Mouse (Mus musculus): ENCODE data around the gene Fam240a. TPM values are rescaled to one million over a fixed set of nuclear protein-coding genes. Genes with fewer than 3 reads are reported as not detected.

The Fam240a gene
- total and polyA plus RNA-seq, 3 experiments, result not detected

DNA sequence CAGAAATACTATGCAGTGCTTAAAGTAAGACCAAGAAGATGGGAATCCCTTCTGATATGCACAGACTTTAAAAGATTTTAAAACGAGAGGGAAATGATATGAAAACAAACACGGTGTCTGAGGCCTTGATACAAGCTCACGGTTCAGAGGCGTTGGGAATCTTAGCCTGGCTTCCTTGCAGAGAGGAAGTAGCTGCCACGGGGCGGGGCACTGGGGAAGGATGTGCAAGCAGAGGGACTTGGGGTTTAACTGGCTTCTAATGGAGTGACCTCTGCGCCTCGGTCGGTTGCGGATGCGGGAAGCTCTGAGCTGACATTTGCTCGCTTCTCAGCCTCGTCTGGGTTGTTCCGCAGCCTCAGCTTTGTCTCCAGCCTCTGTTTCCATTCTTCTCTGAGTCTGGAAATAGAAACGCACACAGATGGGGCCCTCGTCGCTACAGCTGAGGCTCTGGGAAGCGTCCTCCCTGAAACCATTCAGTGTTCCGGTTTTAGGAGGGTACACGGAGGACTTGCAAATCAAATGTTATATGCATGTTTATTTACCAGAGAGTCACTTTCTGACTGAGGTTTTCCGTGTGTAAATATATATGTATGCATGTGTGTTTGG is 1.9 kb downstream of the Fam240a start:
- H3K9me3 ChIP-seq (replicated peaks; ENCODE audit: insufficient read depth, low read length), result no peaks in the 10 kb centered on the region
- DNase-seq (ENCODE audit: low read depth, low spot score), result no peak
- no peaks in the 10 kb centered on the region for H3K27me3 ChIP-seq (ENCODE audit: control insufficient read depth in 1 of 2, insufficient read depth in 2 of 2, low read length in 2 of 2)
- H3K79me2 ChIP-seq (ENCODE audit: control insufficient read depth, insufficient read depth, low read length, poor library complexity), result no peaks in the 10 kb centered on the region
- H3K4me3 ChIP-seq (ENCODE audit: control insufficient read depth in 1 of 2, insufficient read depth in 1 of 2, low read depth in 2 of 2, low read length in 2 of 2), result no peak overlapping the region
- H3K27ac ChIP-seq (ENCODE audit: control insufficient read depth, low read depth, low read length), result no peak overlapping the region
- no peaks in the 10 kb centered on the region for H3K36me3 ChIP-seq (ENCODE audit: control insufficient read depth in 1 of 2, insufficient read depth in 2 of 2, low read length in 2 of 2)
- TF ChIP-seq POLR2A (IDR thresholded peaks at IDR 0.05; ENCODE audit: control insufficient read depth in 1 of 2, insufficient read depth in 1 of 2, low read depth in 1 of 2, low read length in 2 of 2, poor library complexity in 1 of 2) (no peak), BHLHE40 (IDR thresholded peaks at IDR 0.05; ENCODE audit: borderline replicate concordance, low read depth, low read length) (no peak), RCOR1 (IDR thresholded peaks at IDR 0.05; ENCODE audit: low read depth, low read length) (no peak), USF2 (IDR thresholded peaks at IDR 0.05; ENCODE audit: borderline replicate concordance in 1 of 2, insufficient read depth in 1 of 2, low read depth in 1 of 2, low read length in 2 of 2) (no peak), KAT2A (conservative IDR thresholded peaks at IDR 0.05; ENCODE audit: low read depth, low read length) (no peak), POLR2AphosphoS5 (IDR thresholded peaks at IDR 0.05; ENCODE audit: borderline replicate concordance, low read depth, low read length) (no peak), NELFE (IDR thresholded peaks at IDR 0.05; ENCODE audit: low read depth, low read length) (no peak), TBP (IDR thresholded peaks at IDR 0.05; ENCODE audit: low read depth, low read length) (no peak), MAZ (IDR thresholded peaks at IDR 0.05; ENCODE audit: low read depth, low read length) (no peak)
- H3K9ac ChIP-seq (ENCODE audit: control insufficient read depth, low read depth, low read length, poor library complexity, severe bottlenecking), result no peak overlapping the region
- no peaks in the 10 kb centered on the region for H3K4me1 ChIP-seq (ENCODE audit: control insufficient read depth in 1 of 2, insufficient read depth in 2 of 2, low read length in 2 of 2)

DNA sequence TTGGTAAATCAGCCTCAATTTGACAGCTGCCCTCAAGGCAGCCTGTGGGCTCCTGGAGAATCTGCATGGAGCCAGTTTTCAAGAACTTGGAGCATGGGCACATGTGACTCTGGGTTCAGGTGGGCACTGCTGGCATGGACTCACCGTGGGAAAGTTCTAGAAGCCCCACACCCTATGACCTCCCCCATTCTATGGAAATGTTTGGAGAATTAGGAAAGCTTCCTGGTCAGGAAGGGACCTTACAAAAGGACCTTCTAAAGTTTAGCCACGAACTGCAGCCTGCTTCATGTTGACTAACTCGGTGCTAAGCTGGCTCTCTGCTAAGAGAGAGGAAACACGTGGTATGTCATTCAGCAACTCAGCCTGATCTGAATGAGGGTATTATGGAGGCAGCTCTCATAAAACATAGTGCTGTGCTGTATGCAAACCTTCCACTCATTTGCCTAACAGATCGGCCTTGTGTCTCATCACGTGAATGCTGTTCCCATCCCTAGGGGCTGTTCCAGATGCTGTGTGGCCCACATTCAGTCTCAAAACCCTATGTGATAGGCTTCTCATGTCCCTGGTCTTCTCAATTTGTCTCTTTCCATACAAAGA is 7.2 kb downstream of the Fam240a start:
- TF ChIP-seq POLR2A (IDR thresholded peaks at IDR 0.05; ENCODE audit: control insufficient read depth in 1 of 2, insufficient read depth in 1 of 2, low read depth in 1 of 2, low read length in 2 of 2, poor library complexity in 1 of 2) (no peak), USF2 (IDR thresholded peaks at IDR 0.05; ENCODE audit: borderline replicate concordance in 1 of 2, insufficient read depth in 1 of 2, low read depth in 1 of 2, low read length in 2 of 2) (no peak), SMC3 (IDR thresholded peaks at IDR 0.05; ENCODE audit: low read depth, low read length) (no peak), EP300 (IDR thresholded peaks at IDR 0.05; ENCODE audit: low read depth in 1 of 2, low read length in 2 of 2) (no peak), ELF1 (IDR thresholded peaks at IDR 0.05; ENCODE audit: low read depth, low read length) (no peak), GATA1 (IDR thresholded peaks at IDR 0.05; ENCODE audit: low read depth, low read length) (no peak), RCOR1 (IDR thresholded peaks at IDR 0.05; ENCODE audit: low read depth, low read length) (no peak), TAL1 (IDR thresholded peaks at IDR 0.05; ENCODE audit: low read length) (no peak), E2F4 (IDR thresholded peaks at IDR 0.05; ENCODE audit: borderline replicate concordance, low read depth, low read length) (no peak), UBTF (IDR thresholded peaks at IDR 0.05; ENCODE audit: borderline replicate concordance, insufficient read depth, low read depth, low read length) (no peak), TCF12 (IDR thresholded peaks at IDR 0.05; ENCODE audit: low read depth, low read length) (no peak), ETS1 (IDR thresholded peaks at IDR 0.05; ENCODE audit: low read depth, low read length) (no peak), CTCF (IDR thresholded peaks at IDR 0.05 in 2 of 3, conservative IDR thresholded peaks at IDR 0.05 in 1 of 3; ENCODE audit: control insufficient read depth in 1 of 3, insufficient read depth in 1 of 3, low read depth in 2 of 3, low read length in 3 of 3, poor library complexity in 1 of 3, severe bottlenecking in 1 of 3) (no peak), MYC (IDR thresholded peaks at IDR 0.05; ENCODE audit: low read depth, low read length) (no peak)
- H3K27me3 ChIP-seq (ENCODE audit: control insufficient read depth in 1 of 2, insufficient read depth in 2 of 2, low read length in 2 of 2), result no peaks in the 10 kb centered on the region
- no peaks in the 10 kb centered on the region for H3K4me1 ChIP-seq (ENCODE audit: control insufficient read depth in 1 of 2, insufficient read depth in 2 of 2, low read length in 2 of 2)
- H3K79me2 ChIP-seq (ENCODE audit: control insufficient read depth, insufficient read depth, low read length, poor library complexity), result no peaks in the 10 kb centered on the region
- no peak for DNase-seq (ENCODE audit: low read depth, low spot score)
- H3K36me3 ChIP-seq (ENCODE audit: control insufficient read depth in 1 of 2, insufficient read depth in 2 of 2, low read length in 2 of 2), result no peaks in the 10 kb centered on the region
- no peak overlapping the region for H3K27ac ChIP-seq (ENCODE audit: control insufficient read depth, low read depth, low read length)
- H3K9me3 ChIP-seq (replicated peaks; ENCODE audit: insufficient read depth, low read length), result no peaks in the 10 kb centered on the region
- no peak overlapping the region for H3K9ac ChIP-seq (ENCODE audit: control insufficient read depth, low read depth, low read length, poor library complexity, severe bottlenecking)
- H3K4me3 ChIP-seq (ENCODE audit: control insufficient read depth in 1 of 2, insufficient read depth in 1 of 2, low read depth in 2 of 2, low read length in 2 of 2), result no peak overlapping the region

Measured in MEL (cell line).